Mouse (Mus musculus): ENCODE data around the gene Nmur2.

Nmur2 gene

DNA sequence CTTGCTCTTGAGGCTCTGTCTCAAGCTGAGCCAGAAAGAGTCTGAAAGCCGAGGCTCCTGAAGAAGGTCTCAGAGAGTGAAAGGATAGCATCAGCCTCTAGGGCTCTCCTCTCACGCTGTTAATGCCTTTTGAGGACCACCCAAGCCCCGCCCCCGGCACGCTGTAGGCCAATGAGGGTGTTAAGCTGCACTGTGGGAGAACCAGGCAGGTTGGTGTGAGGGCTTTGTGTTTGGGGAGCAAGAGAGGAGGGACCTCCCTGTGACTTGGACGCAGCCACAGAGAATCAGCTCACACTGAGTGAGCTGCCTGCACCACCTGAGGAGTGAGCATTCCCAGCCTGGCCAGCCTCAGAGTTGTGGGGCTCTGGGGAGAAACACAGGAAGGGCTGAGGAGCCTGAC, at the start of gene Nmur2:
TSS of gene Nmur2 (minus strand) at position 94 of the 400 bp plus-strand sequence.
- no peak for DNase-seq

GRCm38 (mm10) chr11:56089127-56089689, 48.4 kb upstream of the Nmur2 start:
- no peak for DNase-seq

DNA sequence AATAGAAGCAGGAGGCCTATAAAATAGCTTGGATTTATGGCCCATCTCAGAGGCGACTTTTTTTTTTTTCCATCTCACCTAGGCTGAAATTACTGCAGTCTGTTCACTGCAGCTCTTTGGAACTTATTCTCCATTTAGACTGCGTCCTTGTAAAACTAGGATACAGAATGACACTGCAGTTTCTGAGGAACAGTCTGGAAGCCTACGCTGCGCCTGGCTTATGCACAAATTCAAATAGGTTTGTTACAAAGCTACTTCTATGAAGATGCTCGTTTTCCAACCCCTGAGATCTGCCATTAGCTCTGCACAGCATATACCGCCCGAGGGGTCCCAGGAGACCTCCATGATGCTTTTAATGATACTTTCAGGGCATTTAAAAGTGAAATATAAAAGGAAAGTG, 31.3 kb upstream of the Nmur2 start:
- DNase-seq: no peak

- DNase-seq: no peak
Observed at GRCm38 (mm10) chr11:56069658-56070057, 28.8 kb upstream of the Nmur2 start.

DNA sequence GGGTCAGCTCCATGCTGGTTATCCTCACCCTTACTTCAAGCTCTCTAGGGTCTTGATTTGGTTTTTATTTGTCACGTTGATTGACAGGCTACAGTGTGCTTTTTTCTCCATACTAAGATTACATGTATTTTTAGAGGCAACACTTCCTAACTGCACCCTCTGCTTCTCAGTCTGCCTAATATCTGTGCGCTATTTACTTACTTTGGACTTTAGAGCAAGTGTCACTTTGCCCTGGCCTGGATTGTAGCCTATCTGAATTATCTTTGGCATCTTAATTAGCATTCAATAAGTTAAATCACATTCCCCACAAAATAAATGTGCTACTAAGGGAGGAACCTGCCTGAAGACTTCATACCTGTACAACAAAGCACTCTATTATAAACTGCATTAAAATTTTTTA, 24.3 kb upstream of the Nmur2 start:
- no peak for DNase-seq

DNA sequence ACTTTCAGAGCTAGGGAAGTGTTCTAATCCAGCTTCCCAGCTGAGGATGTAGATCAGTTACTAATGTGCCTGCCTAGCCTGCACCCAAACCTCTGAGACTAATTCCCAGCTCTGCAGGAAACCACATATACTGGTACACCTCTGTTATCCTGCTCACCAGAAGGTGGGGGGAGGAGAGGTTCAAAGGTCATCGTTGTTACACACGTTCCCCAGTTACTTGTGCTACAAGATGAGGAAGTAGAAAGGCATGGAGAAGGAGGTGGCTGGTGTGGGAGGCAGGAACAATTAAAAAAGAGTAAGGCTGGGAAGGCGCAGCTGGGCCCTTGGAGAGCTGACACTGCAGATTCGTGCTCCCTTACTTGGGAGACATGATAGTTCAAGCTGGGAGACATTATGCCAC, 23.8 kb upstream of the Nmur2 start:
- DNase-seq: no peak

- no peak for DNase-seq
Observed at GRCm38 (mm10) chr11:56059236-56059635, 18.4 kb upstream of the Nmur2 start.

DNA sequence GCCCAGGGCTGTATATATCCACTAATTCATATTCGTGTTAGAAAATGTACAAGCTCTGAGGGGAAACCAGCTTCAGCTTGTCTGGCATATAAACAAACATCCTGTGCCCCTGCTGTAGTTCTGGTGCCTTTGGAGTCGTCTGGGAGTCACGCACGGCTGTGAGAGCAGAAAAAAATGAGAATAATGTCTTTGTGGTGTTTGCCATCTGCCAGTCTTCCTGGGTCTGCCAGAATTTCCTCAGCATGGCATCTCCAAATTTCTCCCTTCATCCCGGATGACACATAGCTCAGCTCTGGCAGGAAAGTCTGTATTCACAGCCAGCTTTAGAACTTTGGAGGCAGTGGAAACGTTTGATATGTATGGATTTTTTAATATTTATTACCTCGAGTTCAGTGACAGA, 13.6 kb upstream of the Nmur2 start:
- no peak for DNase-seq

DNA sequence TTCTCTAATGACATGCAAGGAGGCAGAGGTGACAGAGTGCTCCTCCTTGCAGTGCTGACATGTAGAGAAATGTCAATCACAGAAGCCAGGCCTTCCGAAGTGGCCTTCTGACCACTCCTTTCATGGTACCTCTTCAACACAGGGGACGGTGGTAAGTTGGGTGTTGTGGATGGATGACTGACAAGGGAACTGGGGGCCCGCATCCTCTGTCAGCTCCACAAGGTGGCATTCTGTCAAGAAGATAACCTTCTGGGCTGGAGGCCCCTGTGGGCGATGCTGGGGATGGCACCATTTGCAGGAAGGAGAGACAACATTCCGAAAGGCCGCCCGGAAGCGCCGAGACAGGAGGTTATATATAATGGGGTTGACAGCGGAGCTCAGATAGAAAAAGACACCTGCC, 14.0 kb downstream of the Nmur2 start:
- DNase-seq: no peak

- DNase-seq: no peak
Observed at GRCm38 (mm10) chr11:56025746-56026570, 14.9 kb downstream of the Nmur2 start.

DNA sequence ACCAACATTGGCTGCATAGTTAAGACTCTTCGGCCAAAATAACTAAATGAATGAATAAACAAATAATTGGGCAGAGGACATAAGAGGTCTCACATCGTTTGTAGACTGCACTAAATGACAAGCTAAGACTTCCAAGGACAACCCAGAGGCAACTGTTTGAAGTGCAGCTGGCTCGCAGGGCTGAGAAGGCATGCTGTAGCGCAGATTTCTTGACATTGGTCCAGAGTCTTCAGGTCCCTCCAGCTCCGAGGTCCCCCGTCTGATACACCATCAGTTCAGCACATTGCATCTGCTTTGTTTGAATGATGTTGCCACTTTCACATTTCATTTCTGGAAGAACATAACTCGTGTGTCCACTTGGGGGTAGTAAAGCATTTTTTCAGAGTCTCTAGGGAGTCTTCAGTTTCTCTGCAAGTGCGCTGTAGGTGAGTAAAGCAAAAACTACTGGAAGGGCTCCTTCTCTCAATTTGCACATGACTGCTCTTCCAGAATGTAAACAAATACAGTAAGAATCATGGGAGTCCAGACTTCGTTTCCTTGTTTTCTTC, 27.2 kb downstream of the Nmur2 start:
- no peak for DNase-seq

DNA sequence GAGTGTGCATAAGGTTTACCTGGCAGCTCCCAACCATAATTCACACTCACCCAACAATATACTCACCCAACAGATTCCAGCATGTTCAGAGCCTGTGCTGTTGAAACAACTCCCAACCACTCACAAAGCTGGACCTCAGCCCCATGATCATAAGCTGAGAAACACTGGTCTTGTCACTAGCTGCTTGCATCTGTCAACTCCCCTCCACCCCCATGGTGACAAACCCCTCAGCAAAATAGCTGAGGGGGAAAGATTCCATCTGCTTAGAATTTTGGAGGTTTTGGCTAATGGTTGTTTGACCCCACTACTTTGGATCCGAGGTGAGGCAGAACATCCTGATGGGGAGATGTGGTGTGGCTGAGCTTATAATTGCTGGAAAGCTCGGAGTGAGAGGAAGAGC, 28.4 kb downstream of the Nmur2 start:
- no peak for DNase-seq

DNA sequence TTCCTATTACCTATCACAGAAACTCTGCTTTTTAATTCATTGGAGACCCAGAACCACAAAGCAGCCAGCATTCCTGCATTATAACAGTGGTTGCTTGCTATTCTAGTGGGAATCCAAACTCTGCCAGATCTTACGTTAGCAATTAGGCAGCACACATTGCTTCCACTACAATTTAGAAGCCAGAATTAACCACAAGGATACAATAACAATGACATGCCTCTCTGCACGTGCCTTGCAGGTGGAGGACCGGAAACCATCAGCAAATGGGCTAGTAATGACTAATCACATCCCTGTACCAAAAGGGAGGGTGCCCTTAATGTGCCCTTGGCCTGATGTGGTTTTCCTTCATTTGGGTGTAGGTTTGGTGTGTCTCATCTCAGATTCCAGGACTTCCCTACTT, 32.5 kb downstream of the Nmur2 start:
- DNase-seq: no peak

GRCm38 (mm10) chr11:55992799-55993198, 48.0 kb downstream of the Nmur2 start:
- no peak for DNase-seq

DNA sequence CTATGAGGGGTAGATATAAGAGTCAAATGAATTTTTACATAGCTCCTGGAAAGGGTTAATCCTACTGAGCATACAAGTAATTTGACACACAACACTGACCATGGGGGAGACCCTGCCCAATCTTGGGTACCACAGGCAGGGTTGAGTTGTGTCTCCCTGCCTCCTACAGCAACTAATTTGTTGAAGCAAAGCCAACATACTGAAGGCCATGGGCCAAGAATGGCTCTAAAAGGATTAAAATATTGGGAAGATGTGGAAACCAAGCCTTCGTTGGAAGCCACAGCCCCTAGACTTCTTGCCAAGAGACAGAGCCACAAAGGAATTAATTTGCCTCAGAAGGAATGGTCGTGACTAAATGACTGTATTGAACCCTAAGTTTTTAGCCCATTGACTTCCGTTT, 48.7 kb downstream of the Nmur2 start:
- DNase-seq: no peak

DNA sequence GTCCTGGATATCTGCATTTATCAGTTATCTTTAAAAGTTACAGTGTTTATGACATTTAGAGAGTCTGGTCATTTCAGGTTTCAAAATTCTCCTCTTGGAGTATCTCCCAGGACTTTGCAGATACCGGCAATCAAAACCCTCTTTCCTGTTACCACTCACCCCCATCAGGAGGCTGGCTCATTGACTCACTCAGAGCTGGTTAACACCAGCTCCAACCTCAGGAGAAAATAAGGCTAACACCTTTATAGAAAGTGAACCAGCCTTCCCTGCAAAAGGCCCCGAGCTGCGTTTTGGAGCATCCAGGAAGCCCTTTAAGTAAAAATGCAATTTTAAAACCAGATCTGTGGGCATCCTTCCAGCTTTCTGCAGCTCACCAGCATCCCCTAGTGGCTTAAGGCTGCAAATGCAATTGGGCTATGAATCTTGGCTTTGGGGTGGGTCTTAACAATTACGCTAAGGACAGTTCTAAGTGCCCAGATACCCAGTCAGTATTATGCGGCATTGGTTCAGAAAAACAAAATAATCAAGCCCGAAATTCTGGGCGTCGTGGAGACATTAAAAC, 49.2 kb downstream of the Nmur2 start:
- DNase-seq: no peak

DNA sequence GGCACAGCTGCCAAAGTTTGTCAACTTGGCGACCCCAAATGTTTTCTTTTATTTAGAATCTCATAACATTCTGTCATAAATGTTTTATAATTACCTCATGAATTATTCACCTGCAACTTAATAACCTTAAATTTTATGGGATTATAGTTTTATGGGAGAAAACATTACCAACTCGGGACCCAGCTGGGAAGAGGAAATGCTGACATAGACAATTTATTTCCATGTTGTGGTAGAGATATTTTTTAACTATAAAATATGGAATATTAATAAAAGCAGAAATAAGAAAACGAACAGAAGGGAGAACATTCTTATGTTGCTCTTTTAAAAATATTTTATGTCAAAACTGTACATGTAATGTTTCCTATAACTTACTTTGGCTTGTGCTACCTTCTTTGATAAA, 56.2 kb downstream of the Nmur2 start:
- no peak for DNase-seq

DNA sequence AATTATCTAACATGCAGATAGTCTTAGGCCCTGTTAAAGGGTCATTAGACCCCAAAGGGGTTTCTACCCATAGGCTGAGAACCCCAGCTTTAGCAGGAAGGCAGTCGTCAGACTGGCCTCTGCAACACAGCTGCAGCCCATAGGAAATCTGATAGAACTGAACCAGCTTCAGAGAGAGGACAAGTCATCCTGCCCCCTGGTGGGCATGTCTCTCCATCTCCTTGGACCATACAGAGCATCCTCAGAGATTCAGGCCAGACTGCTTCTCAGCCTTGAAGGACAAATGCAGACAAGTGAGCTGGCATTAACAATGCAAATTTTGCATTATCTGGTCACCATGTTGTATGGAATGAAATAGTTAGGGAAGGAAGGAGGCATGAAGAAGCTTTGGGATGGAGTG, 59.2 kb downstream of the Nmur2 start:
- no peak for DNase-seq

DNA sequence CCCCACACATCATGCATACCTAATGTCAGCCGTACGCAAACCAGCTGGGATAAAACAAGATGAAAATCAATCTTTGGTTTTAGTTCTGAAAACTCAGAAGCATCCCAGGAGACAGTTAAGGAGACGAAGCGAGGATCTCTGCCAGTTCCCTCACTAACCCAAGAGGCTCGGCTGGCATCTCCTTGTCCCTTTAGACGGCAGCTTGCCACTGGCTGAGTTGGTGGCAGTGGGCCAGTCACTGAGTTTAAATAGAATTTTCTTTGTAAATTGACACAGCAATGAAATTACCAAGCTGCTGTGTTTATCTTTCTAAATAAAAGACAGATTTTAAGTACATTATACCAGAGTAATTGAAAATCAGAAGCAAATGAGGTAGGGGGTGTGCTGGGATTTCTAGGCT, 62.7 kb downstream of the Nmur2 start:
- no peak for DNase-seq

All from kidney, adult 11 months (tissue).